Mouse (Mus musculus): ENCODE measurements around the gene Tmem186.

DNA sequence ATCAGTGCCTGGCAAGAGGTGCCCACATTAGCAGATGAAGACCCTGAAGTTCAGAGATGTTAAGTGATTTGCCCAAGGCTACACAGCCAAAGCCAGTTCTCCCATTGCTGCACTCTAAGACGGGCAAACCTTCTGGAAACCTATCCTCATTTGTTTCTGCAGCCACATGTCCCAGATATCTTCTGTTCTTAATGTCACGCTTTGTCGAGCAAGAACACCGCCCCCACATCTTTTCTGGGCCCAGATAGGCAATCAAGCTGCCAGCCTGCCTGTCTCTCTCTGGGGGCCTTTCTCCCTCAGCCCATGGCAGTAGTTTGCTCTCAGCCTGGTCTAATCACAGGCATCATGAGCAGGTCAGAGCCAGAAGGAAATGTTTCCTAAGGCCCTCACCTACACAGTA lies 41.2 kb downstream of the Tmem186 start:
- TF ChIP-seq CTCF (IDR thresholded peaks at IDR 0.05; ENCODE audit: low read depth) (no peak), EP300 (IDR thresholded peaks at IDR 0.05; ENCODE audit: low read depth) (no peak)

All from liver, postnatal 0 days (tissue).